Mouse (Mus musculus) brown adipose tissue, adult 24 weeks (tissue): Measurements from ENCODE around the gene Scgb2b18. TPM values are rescaled to one million over a fixed set of nuclear protein-coding genes. Genes with fewer than 3 reads are reported as not detected.
"Not testable (repeated sequence)": the region's sequence is repeated elsewhere in the genome, so short reads cannot be mapped to it uniquely, and the experiment has no call there.

Experiments used
- H3K27ac ChIP-seq: fragments of 200-500 bp; replicated peaks from 2 replicates; pipeline ENCODE4 v1.5.1; 2012; ENCODE audit warnings: low read depth, mild to moderate bottlenecking, low read length
- H3K4me1 ChIP-seq: fragments of 200-500 bp; 2 replicates; pipeline ENCODE4 v1.6.1; 2012; ENCODE audit warnings: low read length, mixed read lengths; ENCODE audit not compliant: control insufficient read depth, insufficient read depth, insufficient read length
- H3K4me3 ChIP-seq: fragments of 200-500 bp; 2 replicates; pipeline ENCODE4 v1.5.1; 2012; ENCODE audit warnings: low read depth, mild to moderate bottlenecking, low read length, moderate library complexity; ENCODE audit not compliant: insufficient read depth
- polyA plus RNA-seq: library from polyadenylated mRNA; stranded (reverse); fragments of >200 nt; gene quantifications from 2 replicates; pipeline ENCODE4 v1.2.4, GENCODE M21; 2012; ENCODE audit not compliant: missing spikeins, insufficient read depth, insufficient read length

Scgb2b18 gene
- polyA plus RNA-seq, result not detected in 2 replicates

DNA sequence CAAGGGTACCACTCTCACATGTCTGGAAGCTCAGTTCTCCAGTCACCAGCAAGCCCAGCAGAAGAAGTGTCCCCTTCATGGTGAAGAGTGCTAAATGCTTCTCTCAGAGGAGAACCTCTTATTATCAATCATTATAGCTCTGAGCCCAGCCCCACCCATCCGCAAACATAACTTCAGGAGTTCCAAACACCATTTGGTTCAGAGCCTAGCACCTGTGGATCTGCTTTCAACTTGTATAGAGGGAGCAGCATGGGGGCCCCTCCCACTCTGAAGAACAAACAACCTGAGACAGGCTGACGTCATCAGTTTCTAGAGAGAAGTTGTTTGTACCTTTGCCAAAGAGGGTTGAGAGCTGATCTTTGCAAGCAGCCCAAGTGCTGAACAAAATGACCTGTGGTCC lies at the start of gene Scgb2b18:
Gene Scgb2b18, minus strand, starts transcription at position 101 of the 400 bp plus-strand sequence.
- not testable (repeated sequence) for H3K4me1 ChIP-seq, H3K4me3 ChIP-seq, H3K27ac ChIP-seq

- H3K4me3 ChIP-seq, H3K4me1 ChIP-seq, H3K27ac ChIP-seq: not testable (repeated sequence)
These were observed 11.6 kb upstream of the Scgb2b18 start, which contains the start of gene Scgb1b18 for GRCm38 (mm10) chr7:33185268-33185667. Gene Scgb1b18 (plus strand): TSS chr7:33185568.

Other genes starting within 250 kb of the Scgb2b18 start
- not detected in 2 replicates for gene Scgb2b17, start 117.3 kb downstream of the Scgb2b18 start, polyA plus RNA-seq
- gene Scgb1b17, start 110.4 kb downstream of the Scgb2b18 start, polyA plus RNA-seq, result not detected in 2 replicates
- not detected in 2 replicates for gene Scgb1b18, start 11.7 kb upstream of the Scgb2b18 start, polyA plus RNA-seq
- not detected in 2 replicates for gene Scgb2b19, start 106.5 kb upstream of the Scgb2b18 start, polyA plus RNA-seq
- gene Scgb1b19, start 113.4 kb upstream of the Scgb2b18 start, polyA plus RNA-seq, result not detected in 2 replicates
- gene Scgb2b20, start 192.5 kb upstream of the Scgb2b18 start, polyA plus RNA-seq, result not detected in 2 replicates
- not detected in 2 replicates for gene Scgb1b20, start 199.4 kb upstream of the Scgb2b18 start, polyA plus RNA-seq